In genomic region chrX:112694392-112694791, GRCm38 (mm10) we compare ENCODE assay signal across 34 mouse cellular contexts. TPM values are rescaled to one million over a fixed set of nuclear protein-coding genes. Genes with fewer than 3 reads are reported as not detected.
A peak's percentile ranks its signal among the peaks of the same experiment; 100 is the strongest.
DNase-seq lines count a peak whose midpoint lies in the region; ATAC-seq and TF ChIP-seq lines count a peak whose summit lies in the region.
"Had no signal": no experiment of that assay in that cellular context is flagged by ENCODE, and none has a peak within 500 bp of the region (broad histone marks: within the 10 kb centered on the region; RNA-seq: fewer than 3 reads in every experiment).

No protein-coding gene starts in this region.

- H3K27ac ChIP-seq in intestine, embryonic 14.5 days (ENCODE audit: low read depth): no peak overlapping the region
- H3K27ac ChIP-seq in stomach, postnatal 0 days (replicated peaks): no peak overlapping the region
- no peak overlapping the region for H3K27ac ChIP-seq in midbrain, embryonic 10.5 days (replicated peaks)
- H3K27ac ChIP-seq in heart, embryonic 10.5 days: no peak overlapping the region
- H3K27ac ChIP-seq: embryonic facial prominence, embryonic 13.5 days; forebrain, embryonic 10.5 days; gastrocnemius, adult 2 months; hindbrain, embryonic 12.5 days; hindbrain, postnatal 0 days; kidney, postnatal 0 days; liver, embryonic 12.5 days; neural tube, embryonic 12.5 days had no signal

- H3K4me3 ChIP-seq in lung, adult 2 months (replicated peaks; ENCODE audit: extremely low read depth, low read depth, low read length): no peak overlapping the region
- H3K4me3 ChIP-seq in intestine, embryonic 14.5 days (ENCODE audit: low read depth, low read length): no peak overlapping the region
- no peak overlapping the region for H3K4me3 ChIP-seq in stomach, postnatal 0 days (ENCODE audit: low read depth, low read length)
- H3K4me3 ChIP-seq in midbrain, embryonic 10.5 days: no peak overlapping the region
- H3K4me3 ChIP-seq in heart, embryonic 10.5 days: no peak overlapping the region
- H3K4me3 ChIP-seq: embryonic facial prominence, embryonic 13.5 days; forebrain, embryonic 10.5 days; gastrocnemius, adult 2 months; hindbrain, embryonic 12.5 days; liver, embryonic 12.5 days; myocyte; neural tube, embryonic 12.5 days had no signal

- TF ChIP-seq EP300 in stomach, postnatal 0 days (optimal IDR thresholded peaks at IDR 0.05): no peak

- 39% methylated on average over 1 of the region's 1 CpGs for WGBS in lung, adult 2 months
- whole genome bisulfite sequencing in intestine, embryonic 14.5 days: 65% methylated on average over 1 of the region's 1 CpGs
- WGBS in stomach, postnatal 0 days: 32% methylated on average over 1 of the region's 1 CpGs
- WGBS in midbrain, embryonic 10.5 days: 62% methylated on average over 1 of the region's 1 CpGs
- 74% methylated on average over 1 of the region's 1 CpGs for WGBS in heart, embryonic 10.5 days

- TF ChIP-seq CTCF in lung, adult 2 months (IDR thresholded peaks at IDR 0.05; ENCODE audit: insufficient read depth, low read length): no peak
- TF ChIP-seq CTCF in stomach, postnatal 0 days (IDR thresholded peaks at IDR 0.05; ENCODE audit: low read depth): no peak

- no peak overlapping the region for H3K4me2 ChIP-seq in intestine, embryonic 14.5 days (ENCODE audit: low read length)
- H3K4me2 ChIP-seq in stomach, postnatal 0 days (replicated peaks; ENCODE audit: low read depth): no peak overlapping the region
- H3K4me2 ChIP-seq: embryonic facial prominence, embryonic 13.5 days; hindbrain, embryonic 12.5 days; liver, embryonic 12.5 days; neural tube, embryonic 12.5 days had no signal

- peak; percentile 64; the same call in 1 of the 2 replicates for ATAC-seq in intestine, embryonic 14.5 days (replicated peaks; ENCODE audit: low FRiP score, low TSS enrichment, low read depth)
- ATAC-seq in stomach, postnatal 0 days (ENCODE audit: low FRiP score, low TSS enrichment): peak; percentile 94
- ATAC-seq: forebrain, embryonic 16.5 days; hindbrain, postnatal 0 days; liver, embryonic 12.5 days; liver, postnatal 0 days; Patski had no signal

- H3K27me3 ChIP-seq in intestine, embryonic 14.5 days (replicated peaks; ENCODE audit: control insufficient read depth, insufficient read depth, low read length): no peaks in the 10 kb centered on the region
- no peaks in the 10 kb centered on the region for H3K27me3 ChIP-seq in stomach, postnatal 0 days (ENCODE audit: control insufficient read depth, insufficient read depth, low read length)
- no peaks in the 10 kb centered on the region for H3K27me3 ChIP-seq in midbrain, embryonic 10.5 days (ENCODE audit: low read depth, poor library complexity, severe bottlenecking)
- no peaks in the 10 kb centered on the region for H3K27me3 ChIP-seq in heart, embryonic 10.5 days (ENCODE audit: insufficient read depth, poor library complexity, severe bottlenecking)
- H3K27me3 ChIP-seq: CH12.LX; embryonic facial prominence, embryonic 13.5 days; hindbrain, embryonic 12.5 days; liver, embryonic 12.5 days; neural tube, embryonic 12.5 days had no signal

- H3K9me3 ChIP-seq in intestine, embryonic 14.5 days (ENCODE audit: control insufficient read depth, low read length): no peaks in the 10 kb centered on the region
- no peaks in the 10 kb centered on the region for H3K9me3 ChIP-seq in stomach, postnatal 0 days (ENCODE audit: control insufficient read depth, low read length)
- no peaks in the 10 kb centered on the region for H3K9me3 ChIP-seq in midbrain, embryonic 10.5 days (replicated peaks)
- no peaks in the 10 kb centered on the region for H3K9me3 ChIP-seq in heart, embryonic 10.5 days
- H3K9me3 ChIP-seq: embryonic facial prominence, embryonic 13.5 days; forebrain, embryonic 10.5 days; G1E; hindbrain, embryonic 12.5 days; liver, embryonic 12.5 days; neural tube, embryonic 12.5 days had no signal

- TF ChIP-seq POLR2A in lung, adult 2 months (IDR thresholded peaks at IDR 0.05; ENCODE audit: borderline replicate concordance, extremely low read depth, low read depth, low read length): no peak

- H3K4me1 ChIP-seq in lung, adult 2 months (ENCODE audit: control insufficient read depth, insufficient read depth, low read length): no peaks in the 10 kb centered on the region
- no peaks in the 10 kb centered on the region for H3K4me1 ChIP-seq in intestine, embryonic 14.5 days (replicated peaks; ENCODE audit: control insufficient read depth, insufficient read depth, low read length)
- no peaks in the 10 kb centered on the region for H3K4me1 ChIP-seq in stomach, postnatal 0 days (replicated peaks; ENCODE audit: control insufficient read depth, insufficient read depth)
- no peaks in the 10 kb centered on the region for H3K4me1 ChIP-seq in midbrain, embryonic 10.5 days
- H3K4me1 ChIP-seq in heart, embryonic 10.5 days: no peaks in the 10 kb centered on the region
- H3K4me1 ChIP-seq: embryonic facial prominence, embryonic 13.5 days; forebrain, embryonic 10.5 days; hindbrain, embryonic 12.5 days; liver, embryonic 12.5 days; neural tube, embryonic 12.5 days had no signal

- no peaks in the 10 kb centered on the region for H3K36me3 ChIP-seq in intestine, embryonic 14.5 days (ENCODE audit: control insufficient read depth, insufficient read depth, low read length)
- H3K36me3 ChIP-seq in stomach, postnatal 0 days (ENCODE audit: control insufficient read depth, insufficient read depth, low read length): no peaks in the 10 kb centered on the region
- H3K36me3 ChIP-seq in midbrain, embryonic 10.5 days: no peaks in the 10 kb centered on the region
- no peaks in the 10 kb centered on the region for H3K36me3 ChIP-seq in heart, embryonic 10.5 days
- H3K36me3 ChIP-seq: embryonic facial prominence, embryonic 13.5 days; forebrain, embryonic 10.5 days; G1E; hindbrain, embryonic 12.5 days; liver, embryonic 12.5 days; neural tube, embryonic 12.5 days had no signal

- DNase-seq in lung, postnatal 36 days: peak; percentile 18
- no peak for DNase-seq in lung, adult 2 months
- no peak for DNase-seq in intestine, embryonic 14.5 days (ENCODE audit: low spot score)
- DNase-seq in retina, postnatal 1 day: peak; percentile 60
- peak; percentile 14 for DNase-seq in stomach, postnatal 0 days (ENCODE audit: low spot score)
- no peak for DNase-seq in adrenal gland, postnatal 14 days
- no peak for DNase-seq in midbrain, embryonic 10.5 days (ENCODE audit: low spot score)
- no peak for DNase-seq in heart, embryonic 10.5 days (ENCODE audit: low spot score)
- DNase-seq: adrenal gland, postnatal 36 days; cerebellum, adult 18-20 months; cerebellum, postnatal 10 days; gastrocnemius, adult 2 months; heart, postnatal 36 days; kidney, adult 8-10 months; kidney, postnatal 4 days; layer of hippocampus, postnatal 36 days; left cerebral cortex, postnatal 4 days; liver, postnatal 0 days; right cerebral cortex, postnatal 14 days; spleen, adult 18-20 months had no signal

- H3K9ac ChIP-seq in intestine, embryonic 14.5 days (ENCODE audit: low read length): no peak overlapping the region
- H3K9ac ChIP-seq in stomach, postnatal 0 days (ENCODE audit: low read length): no peak overlapping the region
- H3K9ac ChIP-seq: embryonic facial prominence, embryonic 13.5 days; hindbrain, embryonic 12.5 days; liver, embryonic 12.5 days; liver, postnatal 0 days; neural tube, embryonic 12.5 days had no signal

RNA-seq across cellular contexts. Expression of gene Pof1b, which starts 4.1 kb away (rescaled TPM):
- polyA plus RNA-seq in lung, adult 2 months (2012; rRNA removed): 1.8 and 4.6 TPM in 2 replicates
- 2.0 and 2.3 TPM in 2 replicates for polyA plus RNA-seq in intestine, embryonic 14.5 days (2014; fragmentation: Nextera tagmentation; extraction: Ambion mirVana)
- 48.2 and 51.2 TPM in 2 replicates for polyA plus RNA-seq in stomach, postnatal 0 days (2015; fragmentation: Nextera tagmentation; extraction: Ambion mirVana)
- total RNA-seq in adrenal gland, postnatal 14 days (2021): not detected in 2 replicates
- polyA plus RNA-seq in midbrain, embryonic 10.5 days (2016; fragmentation: Nextera tagmentation; extraction: Ambion mirVana): 0.04 and 0.05 TPM in 2 replicates
- polyA plus RNA-seq in heart, embryonic 10.5 days (2016; fragmentation: Nextera tagmentation; extraction: Ambion mirVana): 0.11 TPM in 1 of 2 replicates, not detected in the other
- total RNA-seq: adrenal gland, postnatal 36 days; common myeloid progenitor, adult 5-6 weeks; gastrocnemius, adult 2 months; heart, postnatal 36 days; hindbrain, postnatal 0 days; layer of hippocampus, postnatal 36 days; left cerebral cortex, postnatal 4 days had no signal
- polyA plus RNA-seq: C2C12; G1E; liver, embryonic 12.5 days; liver, postnatal 0 days; myocyte; Patski had no signal

Comparison
In these comparisons a context has a peak if more than half of its experiments do, and no peak if none do; other contexts are left out.
1. DNase-seq: peak in lung, postnatal 36 days (single experiment), retina, postnatal 1 day (single experiment) and stomach, postnatal 0 days (single experiment); none in lung, adult 2 months (single experiment), intestine, embryonic 14.5 days (single experiment), adrenal gland, postnatal 14 days (single experiment), midbrain, embryonic 10.5 days (single experiment) and heart, embryonic 10.5 days (single experiment).